Mouse (Mus musculus) central nervous system, embryonic 14 days (tissue): ENCODE results near the gene Lypd9. TPM values are rescaled to one million over a fixed set of nuclear protein-coding genes. Genes with fewer than 3 reads are reported as not detected.

ENCODE experiments used
- polyA plus RNA-seq: library from polyadenylated mRNA; depleted of rRNA; stranded (reverse); fragments of >200 nt; gene quantifications from 2 replicates; pipeline ENCODE4 v1.2.3, GENCODE M21; 2012; rRNA removed

Lypd9 gene
- polyA plus RNA-seq: not detected in 2 replicates

DNA sequence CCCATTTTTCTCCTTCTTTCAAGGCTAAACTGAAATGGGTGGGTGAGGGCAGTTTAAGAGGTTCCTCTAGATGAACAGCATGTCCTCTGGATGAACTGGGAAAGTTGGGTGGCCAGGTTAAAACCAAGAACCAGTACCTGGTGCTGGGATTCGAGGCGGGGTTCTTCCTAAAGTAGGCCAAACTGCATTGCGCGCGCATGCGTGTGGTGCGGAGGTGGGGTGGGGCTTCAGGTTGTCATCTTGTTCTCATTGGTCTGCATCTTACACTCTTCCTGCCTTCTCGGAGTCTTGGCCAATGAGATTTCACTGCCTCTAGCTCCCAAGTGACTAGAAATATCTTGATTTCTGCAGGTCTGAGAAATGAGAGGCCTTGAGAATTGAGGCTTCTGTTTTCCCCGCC lies at the start of gene Lypd9:
Gene Lypd9, minus strand, starts transcription at position 165 of the 400 bp plus-strand sequence.

GRCm38 (mm10) chr11:58502472-58502871 lies 49.7 kb upstream of the Lypd9 start, which contains the start of gene Olfr331:
Gene Olfr331, minus strand, starts transcription at chr11:58502572.

DNA sequence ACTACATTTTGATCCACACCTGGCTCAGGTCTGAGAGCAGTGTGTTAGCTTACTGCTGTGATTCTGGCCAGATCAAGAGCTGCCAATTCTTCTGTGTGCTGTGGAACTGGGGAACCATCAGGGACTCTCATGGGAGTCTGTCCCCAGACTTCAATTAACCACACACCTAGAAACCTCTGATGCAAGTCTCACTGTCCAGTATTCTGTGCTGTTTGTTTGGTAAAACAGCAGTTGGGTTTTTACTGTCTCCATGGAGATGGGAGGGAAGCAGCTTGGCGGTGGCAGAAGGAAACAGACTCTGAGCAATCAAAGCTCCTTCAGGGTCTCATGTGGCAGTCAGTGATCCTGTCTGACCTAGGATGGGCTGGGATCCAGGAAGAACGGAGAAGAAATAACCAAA lies 39.7 kb upstream of the Lypd9 start, which contains the start of gene Olfr332:
Gene Olfr332, minus strand, starts transcription at position 101 of the 400 bp plus-strand sequence.

DNA sequence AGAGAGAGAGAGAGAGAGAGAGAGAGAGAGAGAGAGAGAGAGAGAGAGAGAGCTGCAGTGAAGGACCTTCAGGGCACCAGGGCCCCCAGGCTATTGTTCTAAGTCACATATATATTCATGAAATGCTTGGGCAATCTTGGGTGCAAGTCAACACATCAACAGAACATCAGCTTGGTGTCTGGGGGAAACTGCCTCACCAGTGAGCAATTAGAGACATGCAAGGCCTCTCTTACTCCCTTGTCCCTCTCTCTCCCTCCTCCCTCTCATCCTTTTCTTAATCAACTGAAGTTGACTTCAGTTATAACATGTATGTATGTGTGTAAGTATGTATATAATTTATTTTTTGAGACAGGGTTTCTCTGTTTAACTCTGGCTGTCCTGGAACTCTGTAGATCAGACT lies 9.4 kb upstream of the Lypd9 start, which contains the start of gene Olfr30:
Gene Olfr30, minus strand, starts transcription at position 101 of the 400 bp plus-strand sequence.

GRCm38 (mm10) chr11:58432259-58432658 lies 20.5 kb downstream of the Lypd9 start, which contains the start of gene Gm12253:
Gene Gm12253, plus strand, starts transcription at chr11:58432559.

DNA sequence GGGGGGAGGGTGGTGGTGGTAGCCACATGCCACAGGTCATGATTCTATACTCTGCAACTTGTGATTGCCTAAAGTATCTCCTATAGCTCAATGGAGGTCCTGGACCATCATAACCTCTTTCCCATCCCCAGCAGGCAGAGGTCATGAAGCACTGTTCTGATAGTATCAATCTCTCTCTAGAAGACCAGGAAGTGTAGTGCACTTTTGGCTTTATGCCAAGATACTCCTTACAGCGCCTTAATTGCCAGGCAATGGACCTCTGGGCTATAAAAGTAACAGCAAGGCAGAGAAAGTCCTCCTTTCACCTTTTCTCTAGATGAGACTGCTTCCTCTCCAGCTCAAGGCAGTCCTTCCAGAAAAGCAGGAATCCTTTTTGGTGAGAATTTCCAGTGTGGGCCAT lies 31.9 kb downstream of the Lypd9 start, which contains the start of gene 1810065E05Rik:
Gene 1810065E05Rik, plus strand, starts transcription at position 297 of the 400 bp plus-strand sequence.

Other genes starting within 250 kb of the Lypd9 start
- gene 4930438A08Rik, start 178.1 kb downstream of the Lypd9 start, polyA plus RNA-seq: 0.04 and 0.05 TPM in 2 replicates
- 62.8 and 69.6 TPM in 2 replicates for gene Zfp692, start 145.9 kb downstream of the Lypd9 start, polyA plus RNA-seq
- gene Zfp672, start 122.6 kb downstream of the Lypd9 start, polyA plus RNA-seq: 35.2 and 38.3 TPM in 2 replicates
- 38.0 and 39.2 TPM in 2 replicates for gene Sh3bp5l, start 122.2 kb downstream of the Lypd9 start, polyA plus RNA-seq
- gene Lypd8, start 73.9 kb downstream of the Lypd9 start, polyA plus RNA-seq: 0.11 and 0.13 TPM in 2 replicates
- not detected in 2 replicates for gene 1810065E05Rik, start 31.8 kb downstream of the Lypd9 start, polyA plus RNA-seq
- gene Gm12253, start 20.4 kb downstream of the Lypd9 start, polyA plus RNA-seq: not detected in 2 replicates
- not detected in 2 replicates for gene Olfr30, start 9.3 kb upstream of the Lypd9 start, polyA plus RNA-seq
- not detected in 2 replicates for gene Olfr332, start 39.6 kb upstream of the Lypd9 start, polyA plus RNA-seq
- not detected in 2 replicates for gene Olfr331, start 49.6 kb upstream of the Lypd9 start, polyA plus RNA-seq
- not detected in 2 replicates for gene Olfr330, start 81.9 kb upstream of the Lypd9 start, polyA plus RNA-seq
- gene Olfr329-ps, start 93.5 kb upstream of the Lypd9 start, polyA plus RNA-seq: not detected in 2 replicates
- gene Olfr328, start 102.7 kb upstream of the Lypd9 start, polyA plus RNA-seq: 0.02 and 0.03 TPM in 2 replicates
- gene Olfr224, start 117.6 kb upstream of the Lypd9 start, polyA plus RNA-seq: 0.06 and 0.08 TPM in 2 replicates
- not detected in 2 replicates for gene Olfr325, start 124.8 kb upstream of the Lypd9 start, polyA plus RNA-seq
- 0.03 and 0.05 TPM in 2 replicates for gene Olfr324, start 142.2 kb upstream of the Lypd9 start, polyA plus RNA-seq
- not detected in 2 replicates for gene 2210407C18Rik, start 163.2 kb upstream of the Lypd9 start, polyA plus RNA-seq
- gene Olfr323, start 177.6 kb upstream of the Lypd9 start, polyA plus RNA-seq: not detected in 2 replicates
- 0.11 TPM in 1 of 2 replicates, not detected in the other for gene Trim58, start 187.5 kb upstream of the Lypd9 start, polyA plus RNA-seq
- 0.01 TPM in 1 of 2 replicates, not detected in the other for gene Olfr322, start 205.9 kb upstream of the Lypd9 start, polyA plus RNA-seq
- not detected in 2 replicates for gene Olfr320, start 228.2 kb upstream of the Lypd9 start, polyA plus RNA-seq
- gene Olfr319, start 246.2 kb upstream of the Lypd9 start, polyA plus RNA-seq: not detected in 2 replicates